Mouse (Mus musculus) heart, postnatal 36 days (tissue): ENCODE results near the gene Inpp4b. TPM values are rescaled to one million over a fixed set of nuclear protein-coding genes. Genes with fewer than 3 reads are reported as not detected.

Experiments used
- DNase-seq, 2 experiments: peaks; one replicate each; pipeline ENCODE4 v3.0.0; 2021 to 2022
- intact Hi-C: fragments of 180-260 bp; cut with DNase I; formaldehyde crosslinking; loops from one replicate; pipeline ENCODE4 v1.15.1; 2025
- total RNA-seq, 2 experiments: library from RNA; stranded (reverse); gene quantifications; 2 replicates each; pipeline ENCODE4 v1.2.3; 2021

Gene Inpp4b
- total RNA-seq, 2 experiments from 2014 or later: 62.3 to 68.1 TPM

DNA sequence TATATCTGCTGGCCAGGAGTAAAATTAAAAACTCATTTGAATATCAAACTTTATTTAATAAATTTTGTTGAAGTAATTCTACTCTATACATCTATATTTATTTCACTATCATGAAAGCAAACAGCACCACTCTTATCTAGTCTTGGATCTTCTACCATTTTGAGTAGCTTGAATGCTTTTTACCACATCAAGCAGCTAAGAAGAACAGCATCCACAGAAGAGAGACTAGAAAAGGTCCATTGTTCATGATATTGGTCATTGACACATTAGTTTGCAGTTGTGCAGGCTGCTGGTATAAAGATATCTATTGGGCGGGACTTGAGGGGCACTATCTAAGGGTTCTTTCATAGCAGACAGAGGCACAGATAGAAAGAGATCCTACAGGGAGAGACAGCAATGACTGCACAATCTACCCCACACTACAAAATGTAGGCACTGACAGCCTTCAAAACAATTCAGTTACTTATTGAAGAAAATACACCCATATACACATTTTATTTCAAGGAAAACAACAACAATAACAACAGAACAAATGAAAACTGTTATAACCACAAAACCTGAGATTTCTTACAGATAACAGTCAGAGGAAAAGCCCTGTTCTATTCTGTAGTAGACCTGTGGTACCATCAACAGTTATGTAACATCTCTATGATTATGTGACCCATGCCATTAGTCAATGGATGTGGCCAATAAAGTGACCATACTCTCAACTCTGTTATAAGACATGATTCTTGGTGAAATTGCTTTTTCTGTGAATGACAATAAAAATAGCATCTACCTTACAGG lies 230.2 kb downstream of the Inpp4b start:
- intact Hi-C loops: no loop called here

GRCm38 (mm10) chr8:81575268-81575917 lies 233.0 kb downstream of the Inpp4b start:
- intact Hi-C loops: no loop called here
- DNase-seq: no peak

More for the DNA sequence above, 230.2 kb downstream of the Inpp4b start:
- DNase-seq: no peak

DNA sequence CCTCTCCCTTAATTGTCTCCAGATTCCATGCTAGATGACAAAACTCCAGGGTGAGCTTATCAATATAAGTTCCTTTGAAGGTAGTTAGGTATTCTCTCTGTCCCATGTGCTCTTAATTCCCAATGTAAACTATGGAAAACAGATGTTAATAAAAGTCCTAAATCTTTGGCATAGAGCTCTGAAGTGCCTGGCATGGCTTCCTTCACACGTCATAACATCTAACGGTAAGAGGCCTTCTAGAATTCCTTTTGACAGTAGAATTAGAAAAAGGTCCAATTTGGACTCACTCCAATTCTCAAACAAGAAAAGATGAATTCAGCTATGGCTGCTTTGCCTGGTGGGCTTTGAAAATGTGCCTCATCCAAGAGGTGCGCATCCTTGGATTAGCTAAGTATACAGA lies 236.6 kb downstream of the Inpp4b start:
- no peak for DNase-seq
- intact Hi-C loops: no loop called here

GRCm38 (mm10) chr8:81581817-81582437 lies 239.6 kb downstream of the Inpp4b start:
- DNase-seq: no peak
- intact Hi-C loops: no loop called here

DNA sequence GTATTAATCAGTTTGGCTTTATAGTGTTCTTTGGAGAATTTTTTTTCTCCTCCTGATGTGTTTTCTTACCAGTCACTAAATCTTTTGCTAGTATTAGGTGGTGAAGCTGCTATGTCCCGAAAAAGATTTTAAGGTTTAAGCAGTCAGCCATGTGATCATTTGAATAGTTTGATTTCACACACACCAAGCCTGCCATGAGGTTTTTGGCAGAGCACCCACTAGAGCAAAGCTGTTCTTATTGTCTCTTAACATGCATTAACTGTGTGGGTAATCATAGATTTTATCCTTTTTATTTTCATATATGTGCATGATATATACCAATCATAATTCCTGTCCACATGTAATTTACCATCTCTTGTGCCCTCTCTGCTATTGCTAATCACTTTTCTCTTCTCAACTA lies 240.6 kb downstream of the Inpp4b start:
- intact Hi-C loops: no loop called here
- DNase-seq: no peak

GRCm38 (mm10) chr8:81586783-81587182 lies 244.4 kb downstream of the Inpp4b start:
- DNase-seq: no peak
- intact Hi-C loops: no loop called here

GRCm38 (mm10) chr8:81594134-81594714 lies 251.9 kb downstream of the Inpp4b start:
- no peak for DNase-seq
- intact Hi-C loops: no loop called here

DNA sequence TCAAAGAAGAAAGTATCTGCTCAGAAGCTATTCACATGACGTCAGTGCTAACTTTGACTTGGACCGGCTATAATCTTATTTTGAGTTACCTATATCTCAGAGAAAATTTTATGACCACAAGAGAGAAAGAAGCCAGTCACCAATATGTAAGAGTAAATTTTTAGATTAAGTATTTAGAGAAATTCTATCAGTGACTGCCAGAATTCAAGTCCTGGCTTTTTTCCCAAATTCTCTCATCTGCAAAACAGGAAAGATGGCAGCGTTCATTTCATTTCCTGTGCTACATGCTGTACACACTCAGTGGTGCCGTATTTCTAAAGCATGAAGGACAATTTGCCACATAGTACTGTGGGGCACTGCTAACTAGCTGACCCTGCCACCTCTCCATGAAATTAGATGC lies 256.9 kb downstream of the Inpp4b start:
- intact Hi-C loops: no loop called here
- no peak for DNase-seq

DNA sequence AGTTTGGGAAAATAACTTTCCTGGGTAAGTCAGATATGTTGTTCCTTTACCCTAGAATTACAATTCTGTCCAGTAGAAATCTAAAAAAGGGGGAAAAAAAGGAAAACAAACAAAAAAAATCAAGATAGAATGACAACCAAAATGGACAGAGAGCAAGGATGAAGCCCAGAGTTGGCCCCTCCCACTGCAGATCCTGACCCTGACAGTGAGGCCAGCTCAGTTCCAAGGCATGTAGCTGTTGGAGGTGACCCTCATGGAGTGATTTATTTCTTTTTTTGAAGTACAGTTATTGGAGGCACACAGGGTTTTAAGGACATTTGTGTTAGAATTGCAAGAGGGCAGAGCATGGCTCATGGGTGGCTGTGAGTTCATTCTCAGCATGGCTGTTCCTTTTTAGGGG lies 258.8 kb downstream of the Inpp4b start:
- intact Hi-C loops: no loop called here
- no peak for DNase-seq

DNA sequence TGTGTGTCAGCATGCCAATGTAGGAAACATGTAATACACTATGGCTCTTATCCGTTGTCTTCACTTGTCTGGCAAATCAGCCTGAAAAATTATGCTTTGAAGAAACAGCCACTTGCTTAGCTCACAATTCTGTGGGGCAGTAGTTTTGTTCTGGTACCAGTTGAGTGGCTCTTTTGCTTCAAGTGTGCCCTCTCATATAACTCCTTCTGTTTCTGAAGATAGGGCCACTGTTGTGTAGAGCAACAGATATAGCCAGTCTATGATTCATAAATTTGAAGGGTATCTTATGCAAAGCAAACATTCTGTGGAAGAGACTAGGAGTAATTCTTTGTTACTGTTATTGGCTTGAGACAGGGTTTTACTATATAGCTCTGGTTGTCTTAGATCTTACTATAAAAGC lies 265.7 kb downstream of the Inpp4b start:
- no peak for DNase-seq
- intact Hi-C loops: no loop called here

DNA sequence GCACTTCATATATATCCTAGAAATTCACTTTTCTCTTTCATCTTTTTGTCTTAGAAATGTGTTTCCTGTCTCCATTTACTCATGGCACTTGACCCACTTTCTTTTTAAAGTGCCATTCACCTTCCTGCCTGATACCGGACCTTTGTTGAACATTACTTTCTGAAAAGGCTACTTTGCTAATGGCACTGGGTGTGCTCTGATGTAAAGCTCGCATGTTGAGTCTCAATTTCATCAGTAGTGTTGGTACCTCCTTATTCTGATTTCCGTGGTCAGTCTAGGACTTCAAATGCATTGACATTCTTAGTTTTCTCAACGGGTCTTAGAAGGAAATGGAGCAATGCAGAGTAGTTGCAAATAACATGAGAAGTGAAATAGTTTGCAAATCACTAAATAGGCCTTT lies 266.7 kb downstream of the Inpp4b start:
- no peak for DNase-seq
- intact Hi-C loops: no loop called here

- DNase-seq: peak in 1 of 2 experiments; percentile 3
- intact Hi-C loops: no loop called here
Observed at GRCm38 (mm10) chr8:81612611-81613010, 270.3 kb downstream of the Inpp4b start.

- no peak for DNase-seq
- intact Hi-C loops: no loop called here
Observed at GRCm38 (mm10) chr8:81614135-81614534, 271.8 kb downstream of the Inpp4b start.

DNA sequence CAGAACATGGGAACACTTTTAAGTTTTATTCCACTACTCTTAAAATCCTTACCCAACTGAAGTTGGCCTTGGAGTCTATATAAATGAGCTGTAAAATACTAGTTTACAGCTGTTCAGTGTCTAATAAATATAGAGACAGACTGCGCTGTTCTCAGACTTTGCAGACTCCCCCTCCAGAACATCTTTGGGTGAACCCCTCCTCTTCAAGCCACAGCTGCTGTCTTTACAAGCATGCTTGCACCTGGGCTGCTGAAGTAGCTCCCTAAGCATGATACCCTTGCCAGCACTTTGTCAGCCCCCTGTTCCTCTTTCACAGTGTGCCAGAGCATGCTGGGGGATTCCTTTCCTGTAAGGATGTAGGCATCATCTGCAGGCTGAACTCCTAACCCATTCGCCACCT lies 272.2 kb downstream of the Inpp4b start:
- DNase-seq: no peak
- intact Hi-C loops: no loop called here

DNA sequence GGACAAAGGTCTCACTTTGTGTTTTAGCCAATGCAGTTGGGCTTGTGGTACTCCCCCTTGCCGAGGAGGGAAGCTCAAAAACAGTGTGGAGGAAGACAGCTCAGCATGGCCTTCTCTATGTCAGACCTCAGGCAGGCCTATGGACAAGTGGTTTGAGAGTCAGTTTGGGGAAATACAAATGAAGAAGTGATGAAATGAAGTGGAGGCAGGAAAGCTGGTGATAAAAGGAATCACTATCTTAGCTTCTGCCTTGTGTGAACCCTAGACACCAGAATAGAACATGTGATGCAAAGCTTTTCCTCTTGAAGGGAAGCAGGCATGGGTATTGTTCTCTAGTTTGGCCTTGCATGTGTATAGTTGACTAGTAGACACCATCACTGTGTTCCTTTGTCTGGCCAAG lies 273.2 kb downstream of the Inpp4b start:
- DNase-seq: no peak
- intact Hi-C loops: no loop called here

DNA sequence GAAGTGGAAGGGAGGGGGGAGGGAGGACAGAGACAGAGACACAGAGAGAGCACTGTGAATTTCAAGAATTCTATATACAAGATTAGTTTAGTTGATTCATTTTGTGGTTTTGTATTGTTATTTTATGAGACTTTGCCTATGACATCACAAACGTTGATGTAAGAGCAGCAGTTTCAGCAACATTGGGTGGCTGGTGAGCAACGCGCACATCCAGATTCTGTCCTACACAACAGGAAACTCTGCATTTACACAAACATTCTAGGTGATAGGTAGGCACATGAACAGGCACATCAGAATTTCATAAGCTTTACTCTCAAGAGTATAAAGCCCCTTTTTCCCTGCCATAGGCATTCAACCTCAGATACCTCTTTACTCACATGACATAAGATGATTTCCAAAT lies 276.6 kb downstream of the Inpp4b start:
- intact Hi-C loops: no loop called here
- no peak for DNase-seq

GRCm38 (mm10) chr8:81635015-81635414 lies 292.7 kb downstream of the Inpp4b start:
- no peak for DNase-seq
- intact Hi-C loops: no loop called here

GRCm38 (mm10) chr8:81635912-81636583 lies 293.7 kb downstream of the Inpp4b start:
- no peak for DNase-seq
- intact Hi-C loops: no loop called here

GRCm38 (mm10) chr8:81638478-81638877 lies 296.1 kb downstream of the Inpp4b start:
- DNase-seq: no peak
- intact Hi-C loops: no loop called here

- no peak for DNase-seq
- intact Hi-C loops: no loop called here
Observed at GRCm38 (mm10) chr8:81639820-81640219, 297.5 kb downstream of the Inpp4b start.

GRCm38 (mm10) chr8:81643030-81643429 lies 300.7 kb downstream of the Inpp4b start:
- no peak for DNase-seq
- intact Hi-C loops: no loop called here
